Mouse (Mus musculus) forebrain, postnatal 0 days (tissue): ENCODE measurements around the gene Trappc5. TPM values are rescaled to one million over a fixed set of nuclear protein-coding genes. Genes with fewer than 3 reads are reported as not detected.
A peak's percentile ranks its signal among the peaks of the same experiment; 100 is the strongest.

Experiments
- ATAC-seq: fragments of 200-750 bp; cut with Nextera tagmentation; 2 replicates; pipeline ENCODE4 v1.8.0; 2017; ENCODE audit warnings: mild to moderate bottlenecking, moderate library complexity
- DNase-seq: peaks from one replicate; pipeline ENCODE4 v3.0.0-alpha.2; 2015
- H3K27ac ChIP-seq: fragments of 300-500 bp; sonication (generic); 2 replicates; pipeline ENCODE4 v1.5.1; 2014; ENCODE audit warnings: low read depth, mild to moderate bottlenecking, antibody characterized with exemption, low read length, moderate library complexity, mixed read lengths
- H3K27me3 ChIP-seq: fragments of 300-500 bp; sonication (generic); 2 replicates; pipeline ENCODE4 v1.6.1; 2014; ENCODE audit warnings: mild to moderate bottlenecking, low read length, mixed read lengths; ENCODE audit not compliant: insufficient read depth
- H3K36me3 ChIP-seq: fragments of 300-500 bp; sonication (generic); 2 replicates; pipeline ENCODE4 v1.6.1; 2014; ENCODE audit warnings: mild to moderate bottlenecking, moderate library complexity; ENCODE audit not compliant: insufficient read depth
- H3K4me1 ChIP-seq: fragments of 300-500 bp; sonication (generic); 2 replicates; pipeline ENCODE4 v1.6.1; 2014; ENCODE audit warnings: antibody characterized with exemption; ENCODE audit not compliant: insufficient read depth
- H3K4me2 ChIP-seq: fragments of 300-500 bp; sonication (generic); 2 replicates; pipeline ENCODE4 v1.6.1; 2014; ENCODE audit warnings: low read depth, mild to moderate bottlenecking, moderate library complexity
- H3K4me3 ChIP-seq: fragments of 300-500 bp; sonication (generic); 2 replicates; pipeline ENCODE4 v1.5.1; 2014; ENCODE audit warnings: low read depth, low read length, mixed read lengths
- H3K9ac ChIP-seq: fragments of 300-500 bp; sonication (generic); 2 replicates; pipeline ENCODE4 v1.6.1; 2014; ENCODE audit warnings: mild to moderate bottlenecking
- H3K9me3 ChIP-seq: fragments of 300-500 bp; sonication (generic); 2 replicates; pipeline ENCODE4 v1.6.1; 2016; ENCODE audit warnings: low read length
- CTCF ChIP-seq: sonication (generic); IDR thresholded peaks from 2 replicates; pipeline ENCODE4 v1.5.1; 2016; ENCODE audit warnings: antibody characterized with exemption, control low read depth, low read depth
- WGBS: fragments of 180-500 bp; shearing (Covaris S2); extraction: QIAGEN DNeasy Blood & Tissue Kit; methylation state at CpG from one replicate; pipeline ENCODE4 v1.1.7; 2014; 5-methylcytosine and 5-hydroxymethylcytosine counted together
- polyA plus RNA-seq: library from polyadenylated mRNA; unstranded; fragments of >200 nt; fragmentation: Nextera tagmentation; extraction: Ambion mirVana; gene quantifications from 2 replicates; pipeline ENCODE4 v1.2.1, GENCODE M21; 2015
- total RNA-seq: library from RNA; depleted of rRNA; stranded (reverse); fragments of >200 nt; gene quantifications from 2 replicates; pipeline ENCODE4 v1.2.3, GENCODE M21; 2014

Gene Trappc5
- total and polyA plus RNA-seq, 2 experiments from 2014 or later = 68.5 to 70.5 TPM

DNA sequence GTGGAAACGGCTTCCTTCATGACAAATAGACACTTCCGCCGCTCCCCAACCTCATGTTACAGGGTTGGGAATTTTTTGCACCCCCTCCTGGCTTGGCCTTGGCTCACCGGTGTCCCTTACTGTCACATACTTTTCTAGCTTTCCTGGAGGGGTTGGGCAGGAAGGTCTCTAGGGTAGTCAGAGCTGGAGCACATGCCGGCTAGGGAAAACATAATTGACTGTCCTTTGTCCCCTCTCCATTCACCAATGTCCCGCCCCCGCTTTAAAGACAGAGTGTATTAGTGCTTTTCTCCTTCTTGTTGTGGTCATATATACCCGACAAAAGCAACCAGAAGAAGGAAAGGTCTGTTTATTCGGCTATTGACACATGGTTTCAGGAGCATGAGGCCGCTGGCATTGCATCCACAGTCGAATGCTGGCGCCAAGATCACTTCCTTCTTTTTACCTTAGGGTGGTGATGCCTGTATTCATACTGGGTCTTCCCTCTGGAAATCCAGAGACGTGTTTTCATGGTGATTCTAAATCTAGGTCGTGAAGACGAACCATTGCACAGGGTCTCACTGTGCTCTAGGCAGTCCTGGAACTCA lies 987 bp downstream of the Trappc5 start:
- DNase-seq = peak; percentile 11
- no peaks in the 10 kb centered on the region for H3K4me1 ChIP-seq
- H3K9ac ChIP-seq = peak overlapping the region; percentile 89
- peak overlapping the region; percentile 87 for H3K4me2 ChIP-seq
- ATAC-seq = no peak; the same call in 1 of the 2 replicates
- no peak for TF ChIP-seq CTCF
- H3K27ac ChIP-seq = peak overlapping the region; percentile 86
- H3K9me3 ChIP-seq = no peaks in the 10 kb centered on the region
- H3K4me3 ChIP-seq = peak overlapping the region; percentile 94
- H3K27me3 ChIP-seq = no peaks in the 10 kb centered on the region
- WGBS = 3% methylated on average over 15 of the region's 15 CpGs
- H3K36me3 ChIP-seq = peaks cover 19% of the 10 kb centered on the region

DNA sequence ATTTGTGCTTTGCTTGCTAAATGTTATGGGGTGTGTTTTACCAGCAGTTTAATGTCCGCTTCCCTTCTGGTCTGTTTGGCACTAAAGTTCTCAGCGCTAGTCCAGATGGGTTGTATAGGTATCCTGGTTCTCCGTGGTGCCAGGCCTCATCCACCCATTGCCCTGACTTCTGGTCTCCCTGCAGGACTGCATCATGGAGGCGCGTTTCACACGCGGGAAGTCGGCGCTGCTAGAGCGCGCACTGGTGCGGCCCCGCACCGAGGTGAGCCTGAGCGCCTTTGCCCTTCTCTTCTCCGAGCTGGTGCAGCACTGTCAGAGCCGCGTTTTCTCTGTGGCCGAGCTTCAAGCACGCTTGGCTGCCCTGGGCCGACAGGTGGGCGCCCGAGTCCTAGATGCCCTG lies 2.7 kb downstream of the Trappc5 start:
- no peak for TF ChIP-seq CTCF
- WGBS = 98% methylated on average over 23 of the region's 23 CpGs
- H3K4me1 ChIP-seq = no peaks in the 10 kb centered on the region
- no peaks in the 10 kb centered on the region for H3K27me3 ChIP-seq
- no peak for DNase-seq
- H3K9ac ChIP-seq = no peak overlapping the region
- peaks cover 24% of the 10 kb centered on the region for H3K36me3 ChIP-seq
- no peak overlapping the region for H3K27ac ChIP-seq
- H3K4me2 ChIP-seq = no peak overlapping the region
- H3K4me3 ChIP-seq = no peak overlapping the region
- ATAC-seq = no peak
- H3K9me3 ChIP-seq = no peaks in the 10 kb centered on the region

DNA sequence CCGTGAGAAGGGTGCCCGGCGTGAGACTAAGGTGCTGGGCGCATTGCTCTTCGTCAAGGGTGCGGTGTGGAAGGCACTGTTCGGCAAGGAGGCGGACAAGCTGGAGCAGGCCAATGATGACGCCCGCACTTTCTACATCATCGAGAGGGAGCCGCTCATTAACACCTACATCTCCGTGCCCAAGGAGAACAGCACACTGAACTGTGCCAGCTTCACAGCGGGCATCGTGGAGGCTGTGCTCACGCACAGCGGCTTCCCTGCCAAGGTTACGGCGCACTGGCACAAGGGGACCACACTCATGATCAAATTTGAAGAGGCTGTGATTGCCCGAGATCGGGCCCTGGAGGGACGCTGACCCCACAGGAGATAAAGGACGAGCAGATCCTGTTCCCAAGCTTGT lies 3.1 kb downstream of the Trappc5 start:
- Histone ChIP-seq H3K36me3 (peaks cover 24% of the 10 kb centered on the region), H3K9me3 (no peaks in the 10 kb centered on the region), H3K4me1 (no peaks in the 10 kb centered on the region), H3K4me2 (no peak overlapping the region), H3K27me3 (no peaks in the 10 kb centered on the region), H3K4me3 (no peak overlapping the region), H3K9ac (no peak overlapping the region), H3K27ac (no peak overlapping the region)
- 95% methylated on average over 23 of the region's 23 CpGs for WGBS
- DNase-seq = no peak
- TF ChIP-seq CTCF = no peak
- ATAC-seq = no peak

- Histone ChIP-seq H3K9me3 (no peaks in the 10 kb centered on the region), H3K27me3 (no peaks in the 10 kb centered on the region), H3K36me3 (peaks cover 24% of the 10 kb centered on the region), H3K4me2 (no peak overlapping the region), H3K4me1 (no peaks in the 10 kb centered on the region), H3K9ac (no peak overlapping the region), H3K4me3 (no peak overlapping the region), H3K27ac (no peak overlapping the region)
- 84% methylated on average over 5 of the region's 5 CpGs for WGBS
- no peak for TF ChIP-seq CTCF
- no peak for ATAC-seq
- DNase-seq = no peak
Measured at GRCm38 (mm10) chr8:3679656-3680055, 3.6 kb downstream of the Trappc5 start.

DNA sequence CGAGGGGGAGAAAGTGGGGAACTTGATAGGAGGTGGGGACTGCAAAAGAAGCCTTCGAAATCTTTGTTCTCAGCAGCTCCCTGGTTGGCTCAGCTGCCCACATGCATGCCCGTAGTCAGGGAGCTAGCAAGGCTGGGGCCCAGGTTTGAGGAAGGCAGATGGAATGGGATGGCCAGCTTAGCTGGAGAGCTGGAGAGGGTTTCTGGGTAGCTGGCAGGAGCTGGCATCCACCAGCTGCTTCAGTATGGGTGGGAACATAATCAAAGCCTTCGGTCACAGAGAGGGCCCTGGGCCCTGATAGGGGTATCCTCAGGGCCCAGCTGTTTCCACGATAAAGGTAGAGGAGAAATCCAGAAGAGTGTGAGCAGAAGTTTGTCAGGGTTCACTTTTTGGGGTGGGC lies 6.3 kb downstream of the Trappc5 start:
- 92% methylated on average over 5 of the region's 5 CpGs for WGBS
- TF ChIP-seq CTCF = no peak
- Histone ChIP-seq H3K4me2 (no peak overlapping the region), H3K9me3 (no peaks in the 10 kb centered on the region), H3K4me3 (no peak overlapping the region), H3K36me3 (peaks cover 24% of the 10 kb centered on the region), H3K27ac (no peak overlapping the region), H3K9ac (no peak overlapping the region), H3K4me1 (no peaks in the 10 kb centered on the region), H3K27me3 (no peaks in the 10 kb centered on the region)
- DNase-seq = no peak
- no peak for ATAC-seq

DNA sequence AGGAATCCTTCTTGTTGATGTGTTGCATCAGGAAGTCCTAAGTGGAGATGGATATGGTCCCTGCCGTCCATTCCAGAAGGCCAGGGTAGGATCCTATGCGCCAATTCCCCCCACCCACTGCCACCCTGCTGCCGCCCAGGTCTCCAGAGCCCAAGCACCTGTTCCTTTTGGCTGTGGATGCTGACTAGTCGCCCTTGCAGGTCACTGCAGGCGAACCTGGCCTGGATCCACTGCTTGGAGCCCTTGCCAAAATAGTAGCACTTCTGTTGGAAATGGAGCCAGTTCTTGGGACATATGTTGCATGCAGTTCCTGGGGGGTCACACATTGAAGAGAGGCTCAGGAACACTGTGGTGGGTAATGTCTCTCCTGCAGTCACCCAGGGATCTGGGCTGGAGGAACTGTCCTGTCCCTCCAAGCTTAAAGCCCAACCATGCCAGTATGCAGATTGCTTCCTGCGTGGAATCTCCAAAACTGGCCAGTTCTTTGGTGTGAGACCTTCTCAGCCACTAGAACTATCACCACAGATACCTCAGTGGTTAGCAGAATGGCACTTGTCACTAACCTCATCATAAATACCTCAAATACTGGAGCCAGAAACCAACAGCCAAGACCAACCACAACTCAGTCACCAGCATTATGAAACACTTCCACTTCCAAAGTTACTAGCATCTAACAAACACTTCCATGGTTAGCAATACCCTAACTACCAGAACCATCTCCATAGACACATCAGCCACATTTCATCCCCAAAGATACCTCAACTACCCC lies 7.5 kb downstream of the Trappc5 start:
- 69% methylated on average over 6 of the region's 6 CpGs for WGBS
- TF ChIP-seq CTCF = no peak
- Histone ChIP-seq H3K36me3 (peaks cover 24% of the 10 kb centered on the region), H3K9me3 (no peaks in the 10 kb centered on the region), H3K4me1 (no peaks in the 10 kb centered on the region), H3K4me2 (no peak overlapping the region), H3K9ac (no peak overlapping the region), H3K4me3 (no peak overlapping the region), H3K27ac (no peak overlapping the region), H3K27me3 (no peaks in the 10 kb centered on the region)
- DNase-seq = no peak
- no peak for ATAC-seq

GRCm38 (mm10) chr8:3684530-3684929 lies 8.4 kb downstream of the Trappc5 start:
- H3K27ac ChIP-seq = no peak overlapping the region
- H3K9ac ChIP-seq = no peak overlapping the region
- H3K4me3 ChIP-seq = no peak overlapping the region
- TF ChIP-seq CTCF = no peak
- DNase-seq (no peak), ATAC-seq (no peak)
- H3K27me3 ChIP-seq = no peaks in the 10 kb centered on the region
- H3K4me2 ChIP-seq = no peak overlapping the region
- no peaks in the 10 kb centered on the region for H3K4me1 ChIP-seq
- H3K36me3 ChIP-seq = peaks cover 17% of the 10 kb centered on the region; the same call in 1 of the 2 replicates
- no peaks in the 10 kb centered on the region for H3K9me3 ChIP-seq
